Mouse (Mus musculus) limb, embryonic 14.5 days (tissue): ENCODE results near the gene Slc8a2. TPM values are rescaled to one million over a fixed set of nuclear protein-coding genes. Genes with fewer than 3 reads are reported as not detected.

Experiments used
- ATAC-seq: fragments of 200-750 bp; cut with Nextera tagmentation; 2 replicates; pipeline ENCODE4 v1.8.0; 2017; ENCODE audit warnings: low read depth, moderate number of reproducible peaks, moderate TSS enrichment; ENCODE audit not compliant: low FRiP score
- DNase-seq: peaks from one replicate; pipeline ENCODE4 v3.0.0-alpha.2; 2015; ENCODE audit warnings: low spot score
- H3K27ac ChIP-seq: fragments of 300-500 bp; sonication (generic); replicated peaks from 2 replicates; pipeline ENCODE4 v1.5.1; 2014; ENCODE audit warnings: low read depth, mild to moderate bottlenecking, low read length, moderate library complexity, mixed read lengths
- H3K27me3 ChIP-seq: fragments of 300-500 bp; sonication (generic); 2 replicates; pipeline ENCODE4 v1.6.1; 2014; ENCODE audit warnings: low read length, mixed read lengths; ENCODE audit not compliant: control insufficient read depth, insufficient read depth
- H3K36me3 ChIP-seq: fragments of 300-500 bp; sonication (generic); 2 replicates; pipeline ENCODE4 v1.6.1; 2014; ENCODE audit warnings: mild to moderate bottlenecking, low read length, moderate library complexity, mixed read lengths; ENCODE audit not compliant: control insufficient read depth, insufficient read depth
- H3K4me1 ChIP-seq: fragments of 300-500 bp; sonication (generic); 2 replicates; pipeline ENCODE4 v1.6.1; 2014; ENCODE audit warnings: antibody characterized with exemption, low read length, mixed read lengths; ENCODE audit not compliant: control insufficient read depth, insufficient read depth
- H3K4me2 ChIP-seq: fragments of 300-500 bp; sonication (generic); replicated peaks from 2 replicates; pipeline ENCODE4 v1.6.1; 2014; ENCODE audit warnings: low read depth, mild to moderate bottlenecking, low read length, moderate library complexity; ENCODE audit not compliant: severe bottlenecking
- H3K4me3 ChIP-seq: fragments of 300-500 bp; sonication (generic); replicated peaks from 2 replicates; pipeline ENCODE4 v1.5.1; 2014; ENCODE audit warnings: low read length
- H3K9ac ChIP-seq: fragments of 300-500 bp; sonication (generic); 2 replicates; pipeline ENCODE4 v1.6.1; 2014; ENCODE audit warnings: mild to moderate bottlenecking, low read depth, low read length, moderate library complexity; ENCODE audit not compliant: severe bottlenecking
- H3K9me3 ChIP-seq: fragments of 300-500 bp; sonication (generic); 2 replicates; pipeline ENCODE4 v1.6.1; 2016; ENCODE audit warnings: low read length; ENCODE audit not compliant: control insufficient read depth
- POLR2A ChIP-seq: fragments of 200-500 bp; IDR thresholded peaks from 2 replicates; pipeline ENCODE4 v1.8.0; 2012; ENCODE audit warnings: inconsistent platforms, mild to moderate bottlenecking, moderate library complexity, borderline replicate concordance; ENCODE audit not compliant: insufficient read depth, insufficient read length; ENCODE audit errors: extremely low read depth
- WGBS: fragments of 180-500 bp; shearing (Covaris S2); extraction: QIAGEN DNeasy Blood & Tissue Kit; methylation state at CpG from one replicate; pipeline ENCODE4 v1.1.7; 2014; 5-methylcytosine and 5-hydroxymethylcytosine counted together
- polyA plus RNA-seq, 2 experiments: library from polyadenylated mRNA; depleted of rRNA in 1 of 2; stranded (reverse) in 1 of 2; unstranded in 1 of 2; fragments of >200 nt; fragmentation: Nextera tagmentation in 1 of 2; extraction: Ambion mirVana in 1 of 2; gene quantifications; 2 replicates each; pipeline versions ENCODE4 v1.2.1 to v1.2.3; 2012 to 2014

The Slc8a2 gene
- polyA plus RNA-seq, 2 experiments, result 0.28 to 7.3 TPM

GRCm38 (mm10) chr7:16183663-16184062 lies 54.0 kb downstream of the Slc8a2 start:
- H3K4me3 ChIP-seq, result no peak overlapping the region
- no peaks in the 10 kb centered on the region for H3K9me3 ChIP-seq
- no peak overlapping the region for H3K27ac ChIP-seq
- H3K4me2 ChIP-seq, result no peak overlapping the region
- no peak for ATAC-seq
- no peaks in the 10 kb centered on the region for H3K27me3 ChIP-seq
- H3K9ac ChIP-seq, result no peak overlapping the region
- H3K36me3 ChIP-seq, result no peaks in the 10 kb centered on the region
- no peak for TF ChIP-seq POLR2A
- 19% methylated on average over 8 of the region's 8 CpGs for WGBS
- no peaks in the 10 kb centered on the region for H3K4me1 ChIP-seq
- peak; percentile 88 for DNase-seq

DNA sequence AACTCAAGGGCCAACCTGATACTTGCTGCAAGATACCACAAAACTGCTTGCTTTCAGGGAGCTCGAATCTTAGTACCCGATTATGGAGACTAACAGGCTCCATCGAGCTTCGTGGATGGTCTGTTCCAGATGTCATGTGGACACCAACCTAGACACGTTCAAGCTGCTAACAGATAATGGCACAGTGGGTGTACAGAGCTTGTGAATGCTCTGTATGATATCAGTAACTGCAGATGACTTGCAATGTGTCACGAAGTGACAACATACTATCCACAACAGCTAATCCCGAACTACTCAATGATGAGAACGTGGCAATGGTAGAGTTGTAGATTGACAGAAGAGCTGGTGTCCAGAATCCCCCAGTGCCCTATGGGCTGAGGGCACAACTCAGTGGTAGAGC lies 57.9 kb downstream of the Slc8a2 start:
- H3K4me3 ChIP-seq, result no peak overlapping the region
- no peak overlapping the region for H3K27ac ChIP-seq
- H3K36me3 ChIP-seq, result no peaks in the 10 kb centered on the region
- DNase-seq, result no peak
- no peaks in the 10 kb centered on the region for H3K4me1 ChIP-seq
- WGBS, result 79% methylated on average over 8 of the region's 8 CpGs
- no peak for TF ChIP-seq POLR2A
- no peaks in the 10 kb centered on the region for H3K27me3 ChIP-seq
- no peak overlapping the region for H3K4me2 ChIP-seq
- no peaks in the 10 kb centered on the region for H3K9me3 ChIP-seq
- H3K9ac ChIP-seq, result no peak overlapping the region
- ATAC-seq, result no peak

- H3K9me3 ChIP-seq, result no peaks in the 10 kb centered on the region
- H3K9ac ChIP-seq, result no peak overlapping the region
- H3K27me3 ChIP-seq, result no peaks in the 10 kb centered on the region
- TF ChIP-seq POLR2A, result no peak
- WGBS, result 15% methylated on average over 5 of the region's 5 CpGs
- no peak overlapping the region for H3K27ac ChIP-seq
- peak; percentile 72 for DNase-seq
- no peak overlapping the region for H3K4me2 ChIP-seq
- peaks cover 6% of the 10 kb centered on the region for H3K36me3 ChIP-seq
- ATAC-seq, result no peak
- H3K4me3 ChIP-seq, result no peak overlapping the region
- no peaks in the 10 kb centered on the region for H3K4me1 ChIP-seq
Observed at GRCm38 (mm10) chr7:16192315-16192714, 62.7 kb downstream of the Slc8a2 start.

DNA sequence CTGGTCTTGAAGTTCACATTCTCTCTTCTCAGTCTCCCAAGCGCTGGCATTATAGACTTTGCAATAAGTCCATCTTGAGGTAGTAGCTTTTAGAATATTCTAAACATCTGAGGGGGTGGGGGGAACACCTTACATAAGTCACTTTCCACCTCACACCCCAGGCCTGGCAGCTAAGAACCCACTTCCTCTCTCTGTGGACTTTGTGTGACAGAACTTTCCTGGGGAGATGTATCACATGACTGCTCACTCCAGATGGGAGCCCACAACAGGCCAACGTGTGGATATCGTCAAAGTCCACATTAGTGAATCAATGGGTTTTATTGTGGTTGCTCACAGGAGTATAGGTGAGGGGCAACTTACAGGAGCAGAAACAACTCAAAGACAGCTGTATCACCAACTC lies 64.1 kb downstream of the Slc8a2 start:
- Histone ChIP-seq H3K36me3 (peaks cover 20% of the 10 kb centered on the region), H3K9me3 (no peaks in the 10 kb centered on the region), H3K27ac (no peak overlapping the region), H3K9ac (no peak overlapping the region), H3K27me3 (no peaks in the 10 kb centered on the region), H3K4me1 (no peaks in the 10 kb centered on the region), H3K4me2 (no peak overlapping the region), H3K4me3 (no peak overlapping the region)
- ATAC-seq, result no peak
- TF ChIP-seq POLR2A, result no peak
- 43% methylated on average over 3 of the region's 3 CpGs for WGBS
- DNase-seq, result no peak

DNA sequence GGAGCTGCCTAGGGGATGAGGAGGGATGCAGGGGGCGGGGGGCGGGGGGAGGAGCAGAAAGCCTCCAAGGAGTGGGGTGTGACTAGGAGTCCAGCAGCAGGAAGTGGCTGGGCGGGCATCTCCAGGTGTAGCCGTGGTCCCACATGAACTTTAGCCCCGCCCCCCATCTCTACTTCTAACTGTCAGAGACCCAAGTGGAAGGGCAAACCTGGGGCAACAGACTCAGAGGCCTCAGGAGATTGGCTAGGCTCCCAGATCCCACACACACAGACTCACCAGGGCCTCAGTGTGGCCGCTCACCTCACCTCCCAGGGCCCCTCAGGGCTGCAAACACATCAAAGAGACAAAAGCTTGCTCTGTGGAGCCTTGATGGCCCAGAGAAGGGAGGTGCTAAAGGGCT lies 67.0 kb downstream of the Slc8a2 start:
- DNase-seq (no peak), ATAC-seq (no peak)
- Histone ChIP-seq H3K36me3 (peaks cover 40% of the 10 kb centered on the region), H3K4me2 (no peak overlapping the region), H3K27me3 (no peaks in the 10 kb centered on the region), H3K4me3 (no peak overlapping the region), H3K9ac (no peak overlapping the region), H3K27ac (no peak overlapping the region), H3K9me3 (no peaks in the 10 kb centered on the region), H3K4me1 (no peaks in the 10 kb centered on the region)
- WGBS, result 45% methylated on average over 4 of the region's 6 CpGs
- TF ChIP-seq POLR2A, result no peak

GRCm38 (mm10) chr7:16197166-16197565 lies 67.5 kb downstream of the Slc8a2 start:
- no peak overlapping the region for H3K27ac ChIP-seq
- H3K36me3 ChIP-seq, result peaks cover 46% of the 10 kb centered on the region
- ATAC-seq, result no peak
- H3K4me1 ChIP-seq, result no peaks in the 10 kb centered on the region
- H3K9me3 ChIP-seq, result no peaks in the 10 kb centered on the region
- no peak overlapping the region for H3K9ac ChIP-seq
- no peak overlapping the region for H3K4me3 ChIP-seq
- no peak for TF ChIP-seq POLR2A
- no peak overlapping the region for H3K4me2 ChIP-seq
- no peak for DNase-seq
- 63% methylated on average over 5 of the region's 5 CpGs for WGBS
- no peaks in the 10 kb centered on the region for H3K27me3 ChIP-seq
